Mouse (Mus musculus): Measurements from ENCODE around the gene Asic1.
"Not testable (repeated sequence)": the region's sequence is repeated elsewhere in the genome, so short reads cannot be mapped to it uniquely, and the experiment has no call there.

Gene Asic1

GRCm38 (mm10) chr15:99723120-99723514 is 52.9 kb downstream of the Asic1 start:
- no peak for DNase-seq

GRCm38 (mm10) chr15:99723515-99724291 is 53.5 kb downstream of the Asic1 start:
- no peak for DNase-seq

DNA sequence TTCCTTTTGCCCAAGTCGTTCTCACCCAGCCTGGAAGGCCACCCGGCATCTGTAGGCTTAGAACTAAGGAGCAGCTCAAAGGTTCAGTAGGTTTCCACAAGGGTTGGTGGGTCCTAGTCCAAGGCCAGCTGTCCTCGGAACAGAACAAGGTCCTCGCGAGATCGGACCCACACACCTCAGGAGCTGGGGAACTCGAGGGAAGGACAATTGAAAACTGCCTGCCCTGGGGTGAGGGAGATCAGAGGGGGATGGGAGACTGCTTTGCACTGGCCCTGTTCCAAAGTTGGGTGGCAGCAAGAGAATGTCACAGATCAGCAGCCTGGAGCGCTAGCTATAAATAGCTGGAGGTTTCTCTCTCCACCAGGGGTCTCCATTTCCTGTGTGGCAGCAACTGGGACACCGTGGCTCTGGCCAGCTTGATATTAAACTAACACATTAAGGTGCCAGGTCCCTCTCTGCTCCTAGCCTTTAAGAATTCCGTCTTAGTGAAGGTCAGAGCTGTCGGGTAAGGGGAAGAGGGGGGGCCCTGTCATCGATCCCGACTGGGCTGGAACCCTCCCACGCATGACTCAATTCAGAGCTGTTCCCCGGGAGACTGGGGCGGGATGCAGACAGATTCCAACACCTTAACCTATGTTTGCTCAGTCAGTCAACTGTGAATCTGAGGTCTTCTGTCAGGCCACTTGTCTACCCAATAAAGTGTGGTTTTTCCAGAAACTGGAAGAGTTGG is 54.3 kb downstream of the Asic1 start:
- peak; percentile 65 for DNase-seq

DNA sequence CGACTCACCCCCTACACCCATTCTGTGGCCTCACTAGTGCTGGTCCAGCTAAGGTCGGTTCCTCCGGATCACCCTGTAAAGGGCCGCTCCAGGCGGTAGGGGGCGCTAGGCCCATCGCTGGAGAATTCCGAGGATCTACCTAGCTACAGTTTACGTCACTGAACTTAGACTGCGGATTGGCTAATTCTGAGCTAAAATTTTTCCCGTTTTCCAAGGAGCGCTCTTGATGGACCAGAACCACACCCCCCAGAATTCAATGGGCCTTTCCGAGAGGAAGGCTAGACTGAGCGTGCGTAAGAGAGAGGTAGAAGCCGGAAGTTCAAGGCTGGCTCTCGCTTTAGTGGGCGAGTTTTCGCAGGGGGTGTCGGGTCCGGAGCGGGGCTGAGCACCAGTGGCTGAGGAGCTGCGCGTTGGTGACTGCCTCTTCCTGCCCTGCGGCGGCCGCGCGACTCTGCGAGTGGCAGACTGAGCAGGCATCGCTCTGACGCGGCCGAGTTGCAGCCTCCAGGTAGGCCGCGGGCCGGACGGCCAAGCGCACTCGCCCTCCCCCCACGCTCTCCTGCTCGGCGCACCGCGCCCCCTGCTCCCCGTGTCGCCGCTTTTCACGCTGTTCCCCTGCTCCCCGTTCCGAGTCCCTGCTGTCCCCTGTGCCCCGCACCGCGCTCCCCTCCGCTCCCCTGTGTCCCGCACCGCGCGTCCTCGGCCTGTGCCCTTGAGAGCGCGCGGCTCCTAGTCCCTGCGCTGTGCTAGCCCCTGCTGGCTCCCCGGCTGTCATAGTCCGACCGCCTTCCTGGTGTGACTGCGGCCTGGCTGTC is 55.4 kb downstream of the Asic1 start, which contains the start of gene Cox14:
Cox14 (plus strand) TSS at position 278 of the 815 bp plus-strand sequence.
- peak; percentile 92 for DNase-seq

GRCm38 (mm10) chr15:99726549-99726948 is 56.4 kb downstream of the Asic1 start:
- DNase-seq = no peak

DNA sequence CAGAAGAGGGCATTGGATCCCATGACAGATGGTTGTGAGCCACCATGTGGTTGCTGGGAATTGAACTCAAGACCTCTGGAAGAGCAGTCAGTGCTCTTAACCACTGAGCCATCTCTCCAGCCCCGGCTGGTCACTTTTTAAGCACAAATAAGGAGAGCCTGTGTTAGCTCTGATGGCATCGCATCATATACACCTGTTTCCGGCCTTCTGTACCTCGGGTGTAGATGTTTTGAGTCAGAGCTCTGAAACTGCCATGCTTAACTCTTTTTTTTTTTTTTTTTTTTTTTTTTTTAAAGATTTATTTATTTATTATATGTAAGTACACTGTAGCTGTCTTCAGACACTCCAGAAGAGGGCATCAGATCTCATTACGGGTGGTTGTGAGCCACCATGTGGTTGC is 56.9 kb downstream of the Asic1 start:
- not testable (repeated sequence) for DNase-seq

GRCm38 (mm10) chr15:99727525-99727924 is 57.4 kb downstream of the Asic1 start:
- DNase-seq = no peak

- DNase-seq = no peak
Observed at GRCm38 (mm10) chr15:99728211-99728610, 58.0 kb downstream of the Asic1 start.

DNA sequence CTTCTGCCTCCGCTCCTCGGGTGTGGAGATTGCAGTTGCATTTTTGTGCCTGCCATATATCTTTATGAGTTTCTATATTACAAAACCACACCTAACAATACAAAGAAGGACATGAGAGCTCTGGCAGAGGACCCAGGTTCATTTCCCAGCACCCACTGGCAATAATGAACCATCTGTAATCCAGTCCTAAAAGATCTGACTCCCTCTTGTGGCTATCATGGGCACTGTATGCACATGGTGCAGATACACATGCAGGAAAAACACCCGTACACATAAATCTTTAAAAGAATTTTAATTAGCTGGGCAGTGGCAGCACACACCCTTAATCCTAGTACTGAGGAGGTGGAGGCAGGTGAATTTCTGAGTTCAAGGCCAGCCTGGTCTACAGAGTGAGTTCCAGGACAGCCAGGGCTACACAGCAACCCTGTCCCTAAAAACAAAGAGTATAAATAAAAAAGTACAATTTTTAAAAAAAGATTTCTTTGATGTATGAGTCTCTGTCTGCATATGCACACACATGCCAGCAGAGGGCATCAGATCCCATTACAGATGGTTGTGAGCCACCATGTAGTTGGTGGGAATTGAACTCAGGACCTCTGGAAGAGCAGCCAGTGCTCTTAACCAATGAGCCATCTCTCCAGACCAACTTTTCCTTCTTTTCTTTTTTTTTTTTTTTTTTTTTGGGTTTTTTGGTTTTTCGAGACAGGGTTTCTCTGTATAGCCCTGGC is 59.1 kb downstream of the Asic1 start:
- peak; percentile 56 for DNase-seq

DNA sequence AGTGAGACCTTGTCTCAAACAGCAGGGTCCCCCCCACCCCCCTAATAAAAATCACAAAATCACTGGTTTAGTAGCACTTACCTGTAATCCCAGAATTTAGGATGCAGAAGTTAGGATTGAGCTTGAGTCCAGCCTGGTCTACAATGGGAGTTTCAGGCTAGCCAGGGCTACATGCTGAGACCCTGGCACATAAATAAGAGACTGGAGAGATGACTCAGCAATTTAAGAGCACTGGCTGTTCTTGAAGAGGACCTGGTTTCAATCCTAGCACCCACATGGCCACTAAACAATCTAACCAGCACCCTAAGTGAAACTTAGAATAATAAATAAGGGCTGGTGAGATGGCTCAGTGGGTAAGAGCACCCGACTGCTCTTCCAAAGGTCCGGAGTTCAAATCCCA is 61.0 kb downstream of the Asic1 start:
- no peak for DNase-seq

- DNase-seq = no peak
Observed at GRCm38 (mm10) chr15:99731678-99732077, 61.5 kb downstream of the Asic1 start.

DNA sequence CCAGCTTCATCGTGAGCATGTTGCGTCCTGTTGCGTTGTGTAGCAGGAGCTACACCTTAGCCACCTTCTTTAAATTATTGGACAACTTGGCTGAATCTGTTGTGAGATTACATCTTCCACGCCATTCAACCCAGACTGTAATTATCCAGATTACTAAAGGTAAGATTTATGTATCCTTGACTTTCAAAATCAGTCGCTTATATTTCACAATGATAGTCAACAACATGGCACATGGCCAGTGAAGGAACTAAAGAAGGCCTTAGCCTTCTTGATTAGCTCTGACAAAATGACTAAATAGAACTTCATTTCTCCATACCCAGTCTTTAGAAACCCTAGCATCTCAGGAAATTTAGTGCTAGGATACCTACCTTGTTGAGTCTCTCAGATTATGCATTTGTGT is 63.0 kb downstream of the Asic1 start:
- no peak for DNase-seq

DNA sequence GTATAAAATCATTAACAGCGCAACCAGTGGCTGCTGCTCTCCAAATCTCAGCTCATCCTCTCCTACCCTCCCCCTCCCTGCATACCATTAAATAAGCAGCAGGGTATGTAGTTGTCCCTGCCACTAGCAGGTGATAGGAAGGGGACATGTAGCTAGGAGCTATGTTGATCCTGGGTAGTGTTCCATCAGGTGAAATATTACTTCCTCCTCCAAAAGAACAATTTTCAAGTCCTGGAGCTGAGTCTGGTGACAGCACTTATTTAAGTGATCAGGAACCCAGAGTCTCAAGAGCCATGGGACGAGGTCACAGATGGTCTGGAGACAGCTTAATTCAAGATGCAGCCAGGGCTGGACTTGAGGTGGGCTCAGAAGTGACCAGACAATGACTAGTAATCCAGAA is 65.5 kb downstream of the Asic1 start:
- peak; percentile 98 for DNase-seq

- no peak for DNase-seq
Observed at GRCm38 (mm10) chr15:99736675-99737074, 66.5 kb downstream of the Asic1 start.

DNA sequence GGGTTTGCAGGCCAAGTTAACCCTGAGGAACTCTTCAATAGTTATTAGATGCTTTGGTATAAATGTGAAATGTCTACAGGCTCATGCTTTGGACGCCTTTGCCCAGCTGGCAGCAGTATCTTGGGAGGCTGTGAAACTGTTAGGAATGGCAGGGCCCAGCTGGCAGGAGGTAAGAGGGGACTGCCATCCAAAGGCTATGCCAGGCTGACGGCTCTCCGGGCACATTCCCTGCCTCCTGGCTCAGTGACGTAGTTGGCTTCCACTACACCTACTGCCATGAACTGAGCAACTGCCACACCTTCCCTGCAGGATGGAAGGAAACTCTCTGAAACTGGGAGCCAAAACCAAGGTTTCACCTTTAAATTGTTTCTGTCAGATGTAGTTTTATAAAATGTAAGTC is 70.1 kb downstream of the Asic1 start:
- DNase-seq = no peak
